ENCODE assay signal across 8 mouse cellular contexts in genomic region chr6:84582826-84583225, GRCm38 (mm10). TPM values are rescaled to one million over a fixed set of nuclear protein-coding genes. Genes with fewer than 3 reads are reported as not detected.
A peak's percentile ranks its signal among the peaks of the same experiment; 100 is the strongest.
DNase-seq lines count a peak whose midpoint lies in the region; ATAC-seq and TF ChIP-seq lines count a peak whose summit lies in the region.
"Had no signal": no experiment of that assay in that cellular context is flagged by ENCODE, and none has a peak within 500 bp of the region (broad histone marks: within the 10 kb centered on the region; RNA-seq: fewer than 3 reads in every experiment).

No protein-coding gene starts in this region.

- no peak overlapping the region for H3K9ac ChIP-seq in liver, embryonic 15.5 days
- no peak overlapping the region for H3K9ac ChIP-seq in liver, embryonic 12.5 days
- peak overlapping the region; percentile 75 for H3K9ac ChIP-seq in hindbrain, embryonic 13.5 days
- H3K9ac ChIP-seq in limb, embryonic 14.5 days (ENCODE audit: low read depth, low read length, severe bottlenecking): peak overlapping the region; percentile 36
- no peak overlapping the region for H3K9ac ChIP-seq in stomach, postnatal 0 days (ENCODE audit: low read length)

- no peak overlapping the region for H3K4me3 ChIP-seq in liver, embryonic 15.5 days (replicated peaks)
- no peak overlapping the region for H3K4me3 ChIP-seq in liver, embryonic 12.5 days
- peak overlapping the region; percentile 49 for H3K4me3 ChIP-seq in hindbrain, embryonic 13.5 days
- H3K4me3 ChIP-seq in limb, embryonic 14.5 days (replicated peaks; ENCODE audit: low read length): peak overlapping the region; percentile 58
- no peak overlapping the region for H3K4me3 ChIP-seq in stomach, postnatal 0 days (ENCODE audit: low read depth, low read length)

- DNase-seq in limb, embryonic 14.5 days (ENCODE audit: low spot score): no peak
- DNase-seq in stomach, postnatal 0 days (ENCODE audit: low spot score): peak; percentile 13

- H3K27me3 ChIP-seq in liver, embryonic 15.5 days: peaks cover 85% of the 10 kb centered on the region
- H3K27me3 ChIP-seq in liver, embryonic 12.5 days (replicated peaks): peaks cover 99% of the 10 kb centered on the region
- H3K27me3 ChIP-seq in hindbrain, embryonic 13.5 days: peaks cover 97% of the 10 kb centered on the region
- peaks cover 10% of the 10 kb centered on the region; the same call in 1 of the 2 replicates for H3K27me3 ChIP-seq in limb, embryonic 14.5 days (ENCODE audit: control insufficient read depth, insufficient read depth, low read length)
- peaks cover 11% of the 10 kb centered on the region; the same call in 1 of the 2 replicates for H3K27me3 ChIP-seq in stomach, postnatal 0 days (ENCODE audit: control insufficient read depth, insufficient read depth, low read length)

- H3K4me2 ChIP-seq in liver, embryonic 15.5 days: 0 out of 2 replicates have a peak overlapping the region, but pooled peaks have one; percentile 53
- no peak overlapping the region; the same call in 1 of the 2 replicates for H3K4me2 ChIP-seq in liver, embryonic 12.5 days
- H3K4me2 ChIP-seq in hindbrain, embryonic 13.5 days: peak overlapping the region; percentile 84
- H3K4me2 ChIP-seq in limb, embryonic 14.5 days (replicated peaks; ENCODE audit: low read depth, low read length, severe bottlenecking): peak overlapping the region; percentile 87
- peak overlapping the region; percentile 87; the same call in 1 of the 2 replicates for H3K4me2 ChIP-seq in stomach, postnatal 0 days (replicated peaks; ENCODE audit: low read depth)

- TF ChIP-seq CTCF in stomach, postnatal 0 days (IDR thresholded peaks at IDR 0.05; ENCODE audit: low read depth): no peak

- 28% methylated on average over 5 of the region's 5 CpGs for WGBS in liver, embryonic 15.5 days (ENCODE audit: insufficient replicate concordance)
- 15% methylated on average over 5 of the region's 5 CpGs for WGBS in liver, embryonic 12.5 days (ENCODE audit: insufficient replicate concordance)
- 22% methylated on average over 5 of the region's 5 CpGs for WGBS in hindbrain, embryonic 13.5 days
- WGBS in limb, embryonic 14.5 days: 35% methylated on average over 5 of the region's 5 CpGs
- WGBS in stomach, postnatal 0 days: 48% methylated on average over 5 of the region's 5 CpGs

- ATAC-seq in liver, embryonic 15.5 days (ENCODE audit: insufficient read depth): no peak
- ATAC-seq in liver, embryonic 12.5 days: no peak
- ATAC-seq in hindbrain, embryonic 13.5 days (ENCODE audit: low FRiP score): no peak
- no peak for ATAC-seq in limb, embryonic 14.5 days (ENCODE audit: low FRiP score, low read depth)
- ATAC-seq in stomach, postnatal 0 days (ENCODE audit: low FRiP score, low TSS enrichment): no peak
- ATAC-seq in erythroid progenitor cell, adult 5-6 weeks (replicated peaks; ENCODE audit: low FRiP score, poor library complexity, severe bottlenecking): no peak
- no peak for ATAC-seq in granulocyte monocyte progenitor cell, adult 5-6 weeks (replicated peaks; ENCODE audit: poor library complexity, severe bottlenecking)

- no peaks in the 10 kb centered on the region for H3K9me3 ChIP-seq in liver, embryonic 15.5 days (replicated peaks)
- no peaks in the 10 kb centered on the region for H3K9me3 ChIP-seq in liver, embryonic 12.5 days (replicated peaks)
- H3K9me3 ChIP-seq in hindbrain, embryonic 13.5 days: no peaks in the 10 kb centered on the region
- no peaks in the 10 kb centered on the region for H3K9me3 ChIP-seq in limb, embryonic 14.5 days (ENCODE audit: control insufficient read depth, low read length)
- H3K9me3 ChIP-seq in stomach, postnatal 0 days (ENCODE audit: control insufficient read depth, low read length): no peaks in the 10 kb centered on the region

- no peak for TF ChIP-seq POLR2A in limb, embryonic 14.5 days (IDR thresholded peaks at IDR 0.05; ENCODE audit: borderline replicate concordance, extremely low read depth, insufficient read depth, insufficient read length)

- TF ChIP-seq EP300 in stomach, postnatal 0 days (optimal IDR thresholded peaks at IDR 0.05): no peak

- H3K27ac ChIP-seq in liver, embryonic 15.5 days (replicated peaks): no peak overlapping the region
- no peak overlapping the region for H3K27ac ChIP-seq in liver, embryonic 12.5 days
- peak overlapping the region; percentile 23 for H3K27ac ChIP-seq in hindbrain, embryonic 13.5 days
- peak overlapping the region; percentile 81 for H3K27ac ChIP-seq in limb, embryonic 14.5 days (replicated peaks; ENCODE audit: low read depth, low read length)
- no peak overlapping the region for H3K27ac ChIP-seq in stomach, postnatal 0 days (replicated peaks)

- H3K36me3 ChIP-seq in liver, embryonic 15.5 days (replicated peaks): no peaks in the 10 kb centered on the region
- no peaks in the 10 kb centered on the region for H3K36me3 ChIP-seq in liver, embryonic 12.5 days
- no peaks in the 10 kb centered on the region for H3K36me3 ChIP-seq in hindbrain, embryonic 13.5 days
- H3K36me3 ChIP-seq in limb, embryonic 14.5 days (ENCODE audit: control insufficient read depth, insufficient read depth, low read length): peaks cover 19% of the 10 kb centered on the region
- no peaks in the 10 kb centered on the region for H3K36me3 ChIP-seq in stomach, postnatal 0 days (ENCODE audit: control insufficient read depth, insufficient read depth, low read length)

- H3K4me1 ChIP-seq in liver, embryonic 15.5 days (replicated peaks): peaks cover 19% of the 10 kb centered on the region
- peaks cover 39% of the 10 kb centered on the region for H3K4me1 ChIP-seq in liver, embryonic 12.5 days
- H3K4me1 ChIP-seq in hindbrain, embryonic 13.5 days (replicated peaks): peaks cover 69% of the 10 kb centered on the region
- H3K4me1 ChIP-seq in limb, embryonic 14.5 days (ENCODE audit: control insufficient read depth, insufficient read depth, low read length): peaks cover 62% of the 10 kb centered on the region
- peaks cover 21% of the 10 kb centered on the region for H3K4me1 ChIP-seq in stomach, postnatal 0 days (replicated peaks; ENCODE audit: control insufficient read depth, insufficient read depth)

RNA-seq across cellular contexts. Expression of gene Cyp26b1, which starts 10.9 kb away (rescaled TPM):
- polyA plus RNA-seq in liver, embryonic 15.5 days (2015; fragmentation: Nextera tagmentation; extraction: Ambion mirVana): 0.05 and 0.09 TPM in 2 replicates
- polyA plus RNA-seq in liver, embryonic 12.5 days (2016; fragmentation: Nextera tagmentation; extraction: Ambion mirVana): 0.23 and 0.25 TPM in 2 replicates
- polyA plus RNA-seq in hindbrain, embryonic 13.5 days (2015; fragmentation: Nextera tagmentation; extraction: Ambion mirVana): 55.5 and 62.8 TPM in 2 replicates
- polyA plus RNA-seq in limb, embryonic 14.5 days (2012; rRNA removed): 20.1 and 26.1 TPM in 2 replicates
- 10.0 and 13.0 TPM in 2 replicates for polyA plus RNA-seq in limb, embryonic 14.5 days (2014; fragmentation: Nextera tagmentation; extraction: Ambion mirVana)
- polyA plus RNA-seq in stomach, postnatal 0 days (2015; fragmentation: Nextera tagmentation; extraction: Ambion mirVana): 5.8 and 6.4 TPM in 2 replicates
- total RNA-seq in erythroid progenitor cell, adult 5-6 weeks (2015; ENCODE audit: low replicate concordance): not detected in 2 replicates
- total RNA-seq in erythroid progenitor cell, adult 5-6 weeks (2017; ENCODE audit: low replicate concordance): not detected in 2 replicates
- total RNA-seq in granulocyte monocyte progenitor cell, adult 5-6 weeks (2014; fragmentation: Nextera tagmentation): not detected in 2 replicates
- total RNA-seq in granulocyte monocyte progenitor cell, adult 5-6 weeks (2017): not detected in 2 replicates
- total RNA-seq: megakaryocyte, adult 5-6 weeks had no signal

Comparison
In these comparisons a context has a peak if more than half of its experiments do, and no peak if none do; other contexts are left out.
1. H3K27ac ChIP-seq: peak in hindbrain, embryonic 13.5 days (single experiment) and limb, embryonic 14.5 days (single experiment); none in liver, embryonic 15.5 days (single experiment), liver, embryonic 12.5 days (single experiment) and stomach, postnatal 0 days (single experiment).
2. H3K4me3 ChIP-seq: peak in hindbrain, embryonic 13.5 days (single experiment) and limb, embryonic 14.5 days (single experiment); none in liver, embryonic 15.5 days (single experiment), liver, embryonic 12.5 days (single experiment) and stomach, postnatal 0 days (single experiment).
3. H3K9ac ChIP-seq: peak in hindbrain, embryonic 13.5 days (single experiment) and limb, embryonic 14.5 days (single experiment); none in liver, embryonic 15.5 days (single experiment), liver, embryonic 12.5 days (single experiment) and stomach, postnatal 0 days (single experiment).